Mouse (Mus musculus) G1E (cell line): ENCODE measurements around the gene Tinag.

Source experiments
- CTCF ChIP-seq: IDR thresholded peaks from 2 replicates; pipeline ENCODE4 v1.5.1; 2012; ENCODE audit warnings: low read depth, low read length, inconsistent platforms, mixed read lengths
- POLR2AphosphoS5 ChIP-seq: IDR thresholded peaks from 2 replicates; pipeline ENCODE4 v1.6.1; 2012; ENCODE audit warnings: low read depth, low read length, inconsistent platforms; ENCODE audit not compliant: insufficient replicate concordance

- TF ChIP-seq CTCF, result no peak
- TF ChIP-seq POLR2AphosphoS5, result no peak
Measured at GRCm38 (mm10) chr9:77054426-77055193, 9.0 kb upstream of the Tinag start.
